Mouse (Mus musculus) forebrain, embryonic 14.5 days (tissue): ENCODE measurements around the gene Wnt1. TPM values are rescaled to one million over a fixed set of nuclear protein-coding genes. Genes with fewer than 3 reads are reported as not detected.
"Not testable (repeated sequence)": the region's sequence is repeated elsewhere in the genome, so short reads cannot be mapped to it uniquely, and the experiment has no call there.

Experiments used
- ATAC-seq: fragments of 200-750 bp; cut with Nextera tagmentation; 2 replicates; pipeline ENCODE4 v1.8.0; 2017; ENCODE audit warnings: mild to moderate bottlenecking, moderate library complexity
- DNase-seq: peaks from one replicate; pipeline ENCODE4 v3.0.0-alpha.2; 2015; ENCODE audit warnings: low spot score
- H3K27ac ChIP-seq: fragments of 300-500 bp; sonication (generic); 2 replicates; pipeline ENCODE4 v1.5.1; 2014; ENCODE audit warnings: low read depth, mild to moderate bottlenecking, control low read depth, low read length, moderate library complexity
- H3K27me3 ChIP-seq: fragments of 300-500 bp; sonication (generic); replicated peaks from 2 replicates; pipeline ENCODE4 v1.6.1; 2014; ENCODE audit warnings: low read length, control low read depth, mixed read lengths; ENCODE audit not compliant: control insufficient read depth, insufficient read depth
- H3K36me3 ChIP-seq: fragments of 300-500 bp; sonication (generic); 2 replicates; pipeline ENCODE4 v1.6.1; 2014; ENCODE audit warnings: low read length, control low read depth; ENCODE audit not compliant: control insufficient read depth, insufficient read depth
- H3K4me1 ChIP-seq: fragments of 300-500 bp; sonication (generic); 2 replicates; pipeline ENCODE4 v1.6.1; 2014; ENCODE audit warnings: antibody characterized with exemption, low read length, control low read depth; ENCODE audit not compliant: control insufficient read depth, insufficient read depth
- H3K4me2 ChIP-seq: fragments of 300-500 bp; sonication (generic); 2 replicates; pipeline ENCODE4 v1.6.1; 2014; ENCODE audit warnings: mild to moderate bottlenecking, control low read depth, low read length
- H3K4me3 ChIP-seq: fragments of 300-500 bp; sonication (generic); 2 replicates; pipeline ENCODE4 v1.5.1; 2014; ENCODE audit warnings: low read depth, low read length, control low read depth
- H3K9ac ChIP-seq: fragments of 300-500 bp; sonication (generic); 2 replicates; pipeline ENCODE4 v1.6.1; 2014; ENCODE audit warnings: mild to moderate bottlenecking, low read length, control low read depth, moderate library complexity
- H3K9me3 ChIP-seq: fragments of 300-500 bp; sonication (generic); replicated peaks from 2 replicates; pipeline ENCODE4 v1.6.1; 2016; ENCODE audit warnings: low read length, control low read depth, mixed read lengths; ENCODE audit not compliant: control insufficient read depth
- WGBS: fragments of 180-500 bp; shearing (Covaris S2); extraction: QIAGEN DNeasy Blood & Tissue Kit; methylation state at CpG from one replicate; pipeline ENCODE4 v1.1.7; 2014; 5-methylcytosine and 5-hydroxymethylcytosine counted together
- polyA plus RNA-seq: library from polyadenylated mRNA; unstranded; fragments of >200 nt; fragmentation: Nextera tagmentation; extraction: Ambion mirVana; gene quantifications from 2 replicates; pipeline ENCODE4 v1.2.1, GENCODE M21; 2014

Gene Wnt1
- polyA plus RNA-seq, result 0.56 TPM in 1 of 2 replicates, not detected in the other

GRCm38 (mm10) chr15:98789661-98790535, at the start of gene Wnt1:
Gene Wnt1, plus strand, starts transcription at chr15:98789857.
- ATAC-seq, result no peak
- Histone ChIP-seq H3K4me3 (peak within 1 kb of the TSS; percentile 6; the same call in 1 of the 2 replicates), H3K4me1 (no peaks in the 10 kb centered on the region), H3K4me2 (no peak within 1 kb of the TSS), H3K9ac (no peak within 1 kb of the TSS), H3K9me3 (no peaks in the 10 kb centered on the region), H3K27ac (no peak within 1 kb of the TSS), H3K36me3 (no peaks in the 10 kb centered on the region), H3K27me3 (peaks cover 86% of the 10 kb centered on the region)
- 1% methylated on average over 43 of the region's 51 CpGs for WGBS
- peak; percentile 46 for DNase-seq

- H3K27ac ChIP-seq, result no peak overlapping the region
- peaks cover 69% of the 10 kb centered on the region for H3K36me3 ChIP-seq
- H3K4me2 ChIP-seq, result no peak overlapping the region
- H3K27me3 ChIP-seq, result no peaks in the 10 kb centered on the region
- no peak for ATAC-seq
- 80% methylated on average over 8 of the region's 8 CpGs for WGBS
- no peaks in the 10 kb centered on the region for H3K4me1 ChIP-seq
- H3K9ac ChIP-seq, result no peak overlapping the region
- no peak overlapping the region for H3K4me3 ChIP-seq
- no peak for DNase-seq
- no peaks in the 10 kb centered on the region for H3K9me3 ChIP-seq
Measured at GRCm38 (mm10) chr15:98740219-98740618, 49.4 kb upstream of the Wnt1 start.

GRCm38 (mm10) chr15:98742766-98743428, 46.8 kb upstream of the Wnt1 start:
- no peaks in the 10 kb centered on the region for H3K9me3 ChIP-seq
- ATAC-seq, result no peak
- H3K27me3 ChIP-seq, result no peaks in the 10 kb centered on the region
- no peaks in the 10 kb centered on the region for H3K4me1 ChIP-seq
- no peak overlapping the region for H3K4me2 ChIP-seq
- H3K4me3 ChIP-seq, result no peak overlapping the region
- no peak overlapping the region for H3K27ac ChIP-seq
- no peak overlapping the region for H3K9ac ChIP-seq
- H3K36me3 ChIP-seq, result peaks cover 55% of the 10 kb centered on the region
- no peak for DNase-seq
- WGBS, result 86% methylated on average over 8 of the region's 8 CpGs

GRCm38 (mm10) chr15:98743863-98744262, 45.8 kb upstream of the Wnt1 start:
- WGBS, result 91% methylated on average over 3 of the region's 3 CpGs
- H3K36me3 ChIP-seq, result peaks cover 48% of the 10 kb centered on the region
- H3K9me3 ChIP-seq, result not testable (repeated sequence)

GRCm38 (mm10) chr15:98746344-98746965, 43.2 kb upstream of the Wnt1 start:
- no peaks in the 10 kb centered on the region for H3K4me1 ChIP-seq
- peaks cover 25% of the 10 kb centered on the region for H3K36me3 ChIP-seq
- WGBS, result 87% methylated on average over 10 of the region's 10 CpGs
- no peak overlapping the region for H3K4me2 ChIP-seq
- DNase-seq (no peak), ATAC-seq (no peak)
- H3K9me3 ChIP-seq, result no peaks in the 10 kb centered on the region
- H3K27ac ChIP-seq, result no peak overlapping the region
- H3K4me3 ChIP-seq, result no peak overlapping the region
- no peak overlapping the region for H3K9ac ChIP-seq
- H3K27me3 ChIP-seq, result no peaks in the 10 kb centered on the region

More at GRCm38 (mm10) chr15:98743863-98744262, 45.8 kb upstream of the Wnt1 start:
- not testable (repeated sequence) for H3K4me2 ChIP-seq, DNase-seq, H3K4me3 ChIP-seq, ATAC-seq, H3K27me3 ChIP-seq, H3K27ac ChIP-seq, H3K4me1 ChIP-seq, H3K9ac ChIP-seq

- no peak overlapping the region for H3K9ac ChIP-seq
- H3K4me2 ChIP-seq, result no peak overlapping the region
- peaks cover 19% of the 10 kb centered on the region for H3K36me3 ChIP-seq
- no peak overlapping the region for H3K27ac ChIP-seq
- no peaks in the 10 kb centered on the region for H3K4me1 ChIP-seq
- no peaks in the 10 kb centered on the region for H3K27me3 ChIP-seq
- DNase-seq (no peak), ATAC-seq (no peak)
- H3K9me3 ChIP-seq, result no peaks in the 10 kb centered on the region
- 92% methylated on average over 6 of the region's 6 CpGs for WGBS
- H3K4me3 ChIP-seq, result no peak overlapping the region
Measured at GRCm38 (mm10) chr15:98747296-98747695, 42.4 kb upstream of the Wnt1 start.

- Histone ChIP-seq H3K4me1 (no peaks in the 10 kb centered on the region), H3K27ac (no peak overlapping the region), H3K9me3 (no peaks in the 10 kb centered on the region), H3K4me2 (no peak overlapping the region), H3K36me3 (peaks cover 9% of the 10 kb centered on the region), H3K27me3 (no peaks in the 10 kb centered on the region), H3K4me3 (no peak overlapping the region), H3K9ac (no peak overlapping the region)
- 96% methylated on average over 2 of the region's 2 CpGs for WGBS
- no peak for ATAC-seq
- DNase-seq, result no peak
Measured at GRCm38 (mm10) chr15:98749093-98749492, 40.6 kb upstream of the Wnt1 start.

GRCm38 (mm10) chr15:98753021-98753423, 36.6 kb upstream of the Wnt1 start:
- Histone ChIP-seq H3K4me3 (no peak overlapping the region), H3K9me3 (no peaks in the 10 kb centered on the region), H3K4me1 (no peaks in the 10 kb centered on the region), H3K9ac (no peak overlapping the region), H3K27ac (no peak overlapping the region), H3K27me3 (no peaks in the 10 kb centered on the region), H3K4me2 (no peak overlapping the region), H3K36me3 (0 out of 2 replicates have a peak, but pooled peaks cover 6% of the 10 kb centered on the region)
- DNase-seq (no peak), ATAC-seq (no peak)
- 70% methylated on average over 8 of the region's 8 CpGs for WGBS
